Mouse (Mus musculus): ENCODE data around the gene Ppara. TPM values are rescaled to one million over a fixed set of nuclear protein-coding genes. Genes with fewer than 3 reads are reported as not detected.

The Ppara gene
- total RNA-seq, 1 experiment from 2014 or later = 28.5 TPM

GRCm38 (mm10) chr15:85729256-85729655 lies 5.5 kb upstream of the Ppara start:
- DNase-seq = no peak

GRCm38 (mm10) chr15:85730027-85730426 lies 4.8 kb upstream of the Ppara start:
- DNase-seq = no peak

GRCm38 (mm10) chr15:85731885-85732603 lies 2.7 kb upstream of the Ppara start:
- DNase-seq = no peak

- DNase-seq = no peak
These were observed 2.2 kb upstream of the Ppara start for GRCm38 (mm10) chr15:85732604-85732968.

GRCm38 (mm10) chr15:85733686-85734085 lies 1.1 kb upstream of the Ppara start:
- no peak for DNase-seq

GRCm38 (mm10) chr15:85734148-85734547 lies 635 bp upstream of the Ppara start:
- no peak for DNase-seq

- DNase-seq = peak; percentile 99
These were observed 466 bp downstream of the Ppara start for GRCm38 (mm10) chr15:85735063-85735835.

GRCm38 (mm10) chr15:85735836-85736190 lies 1.0 kb downstream of the Ppara start:
- DNase-seq = no peak

- DNase-seq = no peak
These were observed 1.7 kb downstream of the Ppara start for GRCm38 (mm10) chr15:85736506-85736905.

- no peak for DNase-seq
These were observed 3.6 kb downstream of the Ppara start for GRCm38 (mm10) chr15:85738416-85738815.

- DNase-seq = no peak
These were observed 4.2 kb downstream of the Ppara start for GRCm38 (mm10) chr15:85738939-85739338.

GRCm38 (mm10) chr15:85742608-85743007 lies 7.8 kb downstream of the Ppara start:
- DNase-seq = no peak

- no peak for DNase-seq
These were observed 9.2 kb downstream of the Ppara start for GRCm38 (mm10) chr15:85743946-85744345.

GRCm38 (mm10) chr15:85746178-85746577 lies 11.4 kb downstream of the Ppara start:
- DNase-seq = no peak

GRCm38 (mm10) chr15:85746671-85747070 lies 11.9 kb downstream of the Ppara start:
- no peak for DNase-seq

- no peak for DNase-seq
These were observed 13.2 kb downstream of the Ppara start for GRCm38 (mm10) chr15:85747951-85748350.

- no peak for DNase-seq
These were observed 13.7 kb downstream of the Ppara start for GRCm38 (mm10) chr15:85748466-85748865.

- no peak for DNase-seq
These were observed 14.4 kb downstream of the Ppara start for GRCm38 (mm10) chr15:85749141-85749540.

- DNase-seq = no peak
These were observed 15.3 kb downstream of the Ppara start for GRCm38 (mm10) chr15:85750115-85750514.

GRCm38 (mm10) chr15:85752655-85753054 lies 17.9 kb downstream of the Ppara start:
- DNase-seq = no peak

- no peak for DNase-seq
These were observed 19.4 kb downstream of the Ppara start for GRCm38 (mm10) chr15:85754033-85754650.

- DNase-seq = no peak
These were observed 20.4 kb downstream of the Ppara start for GRCm38 (mm10) chr15:85755214-85755613.

- DNase-seq = peak; percentile 38
These were observed 21.8 kb downstream of the Ppara start for GRCm38 (mm10) chr15:85756611-85757010.

Measured in adrenal gland, postnatal 25 days (tissue).